Mouse (Mus musculus) layer of hippocampus, postnatal 14 days (tissue): ENCODE results near the gene Tnik. TPM values are rescaled to one million over a fixed set of nuclear protein-coding genes. Genes with fewer than 3 reads are reported as not detected.
A peak's percentile ranks its signal among the peaks of the same experiment; 100 is the strongest.

Experiments used
- DNase-seq, 2 experiments: peaks; one replicate each; pipeline ENCODE4 v3.0.0; 2021 to 2022; ENCODE audit warnings: low spot score in 2 of 2, mixed read lengths in 1 of 2
- total RNA-seq, 2 experiments: library from RNA; stranded (reverse); gene quantifications; 2 replicates each; pipeline ENCODE4 v1.2.3; 2021

Gene Tnik
- total RNA-seq, 2 experiments from 2014 or later = 194 to 236 TPM

DNA sequence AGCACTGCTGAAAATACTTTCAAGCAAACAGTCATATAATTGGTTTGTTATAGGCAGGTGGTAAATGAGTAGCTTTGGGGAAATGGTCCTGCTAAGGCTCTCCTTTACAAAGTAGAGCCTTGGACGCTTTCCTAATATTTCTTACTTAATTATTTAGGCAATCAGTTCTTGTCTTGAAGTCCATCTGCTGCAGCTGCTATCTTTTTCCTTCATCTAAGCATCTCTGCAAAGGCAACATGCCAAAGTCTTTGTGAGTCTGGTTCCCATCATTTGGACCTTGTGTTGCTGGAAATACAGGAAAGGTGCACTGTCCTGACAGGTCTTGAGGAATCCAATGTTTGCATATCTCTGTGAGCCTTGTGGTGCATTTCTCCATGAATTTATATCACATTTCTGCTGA lies 82.9 kb downstream of the Tnik start:
- DNase-seq = no peak

DNA sequence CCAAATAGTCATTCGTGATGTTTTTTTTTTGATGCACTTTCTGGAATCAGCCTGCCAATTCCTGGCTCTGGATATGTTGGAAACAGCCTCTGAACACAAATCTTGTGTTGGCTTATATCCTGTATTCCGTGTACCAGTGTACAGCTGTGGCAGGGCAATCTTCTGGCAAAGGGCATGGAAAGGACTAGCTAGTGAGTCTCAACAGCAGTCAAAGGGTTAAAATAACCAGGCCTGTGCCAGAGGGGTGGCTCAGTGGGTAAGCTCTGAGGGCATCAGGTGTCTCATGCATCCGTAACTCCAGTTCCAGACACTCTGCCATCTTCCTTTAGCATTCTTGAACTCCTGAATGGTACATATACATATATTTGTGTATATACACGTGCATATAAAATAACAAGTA lies 83.5 kb downstream of the Tnik start:
- DNase-seq = no peak

DNA sequence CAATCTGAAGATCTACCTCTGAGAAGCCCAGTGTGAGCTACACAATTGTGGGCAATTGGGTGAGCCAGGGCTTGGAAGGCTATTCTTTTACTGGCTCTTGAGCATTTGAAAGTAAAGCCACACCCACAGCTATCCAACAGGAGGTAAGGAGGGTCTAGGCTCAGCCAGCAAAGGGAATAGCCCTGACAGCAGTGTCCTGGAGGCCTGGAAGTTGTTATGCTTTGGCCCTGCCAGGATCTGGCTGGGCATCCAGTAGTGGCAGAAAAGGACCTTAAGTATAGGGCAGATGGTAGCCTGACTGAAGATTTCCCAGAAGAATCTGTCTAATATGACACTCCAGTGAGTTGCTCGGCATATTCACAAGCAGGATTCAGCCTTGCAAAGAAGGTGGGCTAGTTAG lies 85.7 kb downstream of the Tnik start:
- no peak for DNase-seq

- peak in 1 of 2 experiments; percentile 49 for DNase-seq
Observed at GRCm38 (mm10) chr3:28350147-28350801, 87.3 kb downstream of the Tnik start.

DNA sequence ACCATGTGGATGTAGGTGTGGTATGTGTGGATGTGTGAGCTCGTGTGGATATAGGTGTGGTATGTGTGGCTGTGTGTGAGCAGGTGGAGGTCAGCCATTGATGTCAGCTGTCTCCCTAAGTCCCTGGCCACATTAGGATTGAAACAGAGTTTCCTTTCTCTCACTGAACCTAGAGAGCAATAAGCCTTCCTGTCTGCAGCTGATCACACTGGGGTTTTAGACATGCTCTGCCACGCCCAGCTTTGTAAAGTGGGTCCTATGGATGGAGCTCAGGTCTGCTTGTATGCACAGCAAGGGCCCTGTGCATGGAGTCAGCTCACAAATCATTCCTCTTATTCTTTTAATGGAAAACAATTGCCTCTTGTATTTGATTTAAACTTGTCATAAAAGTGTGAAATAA lies 95.4 kb downstream of the Tnik start:
- DNase-seq = no peak

DNA sequence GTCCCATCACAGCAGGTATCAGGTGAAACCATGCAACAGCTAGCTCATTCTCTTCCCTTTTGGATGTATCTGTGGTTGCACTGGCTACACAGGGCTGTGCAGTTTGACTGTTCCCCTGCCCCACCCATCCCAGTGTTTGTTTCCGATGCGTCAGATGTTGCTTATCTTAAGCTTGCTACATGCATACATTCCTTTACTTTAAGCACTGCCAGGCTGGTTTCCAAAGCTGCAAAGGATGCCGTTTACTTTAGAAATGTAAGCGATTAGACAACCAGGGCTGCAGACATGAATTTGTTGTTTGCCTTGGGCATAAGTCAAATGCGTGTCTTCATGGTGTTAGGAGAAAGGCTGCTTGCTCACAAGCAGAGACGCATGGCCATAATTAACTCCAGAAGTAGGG lies 96.1 kb downstream of the Tnik start:
- DNase-seq = no peak

DNA sequence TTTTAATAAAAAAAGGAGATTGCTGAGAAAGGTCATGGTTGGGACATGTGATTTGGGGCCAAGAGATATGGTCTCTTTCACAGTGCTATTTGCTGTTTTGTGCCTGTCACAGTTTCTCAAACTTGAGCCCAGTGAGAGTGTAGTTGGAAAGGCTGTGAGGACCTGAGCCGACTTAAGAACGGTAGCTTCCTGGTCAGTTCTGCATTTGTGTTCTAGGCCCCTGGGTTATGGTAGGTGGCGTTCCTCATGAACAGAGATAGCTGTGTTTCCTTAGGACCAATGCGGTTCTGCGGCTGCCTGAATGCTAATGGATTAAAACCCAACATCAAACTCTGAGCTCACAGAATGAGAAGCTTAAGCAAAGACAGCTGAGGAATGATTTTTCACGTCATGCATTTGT lies 98.0 kb downstream of the Tnik start:
- no peak for DNase-seq

DNA sequence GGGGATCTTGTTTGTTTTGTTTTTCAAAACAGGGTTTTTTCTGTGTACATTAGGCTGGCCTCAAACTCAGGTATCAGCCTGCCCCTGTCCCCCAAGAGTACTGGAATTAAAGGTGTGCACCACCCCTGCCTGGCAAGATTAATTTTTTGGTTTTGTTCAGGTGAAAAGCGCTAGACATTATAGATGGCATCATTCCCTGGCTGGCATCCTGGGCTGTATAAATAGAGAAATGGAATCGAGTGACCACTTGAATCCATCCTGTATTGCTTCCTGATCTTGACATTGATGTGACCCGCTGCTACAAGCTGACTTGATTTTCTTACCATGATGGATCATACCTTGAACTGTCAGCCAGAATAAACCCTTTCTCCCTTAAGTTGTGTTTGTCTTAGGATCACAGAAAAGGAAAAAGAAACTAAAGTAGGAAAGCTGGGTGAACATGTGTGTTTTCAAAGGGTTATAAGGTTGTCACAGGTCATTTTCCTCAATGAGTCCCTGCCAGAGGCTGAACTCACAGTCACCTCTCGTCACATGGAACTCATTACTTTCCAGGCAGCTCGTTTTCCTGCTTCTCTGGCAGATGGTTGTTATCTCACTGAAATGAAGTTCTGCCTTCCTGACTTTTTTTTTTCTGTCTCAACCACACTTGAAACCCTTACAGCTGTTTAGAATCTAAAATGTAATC lies 100.6 kb downstream of the Tnik start:
- no peak for DNase-seq

DNA sequence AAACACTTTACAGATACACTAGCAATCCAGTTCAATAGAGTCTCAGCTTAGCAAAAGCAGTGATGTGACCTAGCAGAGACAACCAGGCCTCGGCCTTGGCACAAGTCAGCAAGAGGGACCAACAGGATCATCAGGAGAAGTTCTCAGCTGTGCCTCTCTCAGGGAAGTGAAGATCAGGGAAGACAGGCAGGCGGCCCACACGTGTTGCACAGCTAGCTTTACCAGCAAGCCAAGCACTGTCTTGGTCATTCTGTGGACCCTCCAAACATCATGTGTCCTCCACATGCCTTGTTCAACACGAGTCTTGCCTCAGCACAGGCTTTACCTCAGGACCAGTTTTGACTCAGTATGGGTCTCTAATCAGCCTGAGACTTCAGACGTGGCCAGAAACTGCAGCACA lies 105.7 kb downstream of the Tnik start:
- no peak for DNase-seq

- no peak for DNase-seq
Observed at GRCm38 (mm10) chr3:28369266-28369665, 106.3 kb downstream of the Tnik start.

DNA sequence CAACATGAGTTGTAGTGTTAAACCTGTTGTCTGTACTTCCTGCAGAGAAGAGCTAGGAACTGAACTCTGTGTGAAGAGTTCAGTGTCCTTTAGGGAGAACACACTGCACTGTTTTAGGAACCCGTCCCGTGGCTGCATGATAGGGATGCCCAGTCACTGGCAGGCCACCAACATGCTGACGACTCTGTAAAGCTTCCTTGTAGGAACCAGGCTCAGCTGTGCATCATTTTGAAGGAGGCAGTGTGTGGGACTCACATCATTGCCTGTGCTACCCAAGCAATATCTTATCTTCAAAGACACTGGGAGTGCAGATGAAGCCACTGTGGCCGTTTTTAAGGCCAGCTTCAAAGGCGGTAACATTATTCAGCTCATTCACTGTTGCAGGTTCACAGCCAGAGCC lies 106.7 kb downstream of the Tnik start:
- DNase-seq = no peak

- no peak for DNase-seq
Observed at GRCm38 (mm10) chr3:28371583-28371982, 108.6 kb downstream of the Tnik start.

DNA sequence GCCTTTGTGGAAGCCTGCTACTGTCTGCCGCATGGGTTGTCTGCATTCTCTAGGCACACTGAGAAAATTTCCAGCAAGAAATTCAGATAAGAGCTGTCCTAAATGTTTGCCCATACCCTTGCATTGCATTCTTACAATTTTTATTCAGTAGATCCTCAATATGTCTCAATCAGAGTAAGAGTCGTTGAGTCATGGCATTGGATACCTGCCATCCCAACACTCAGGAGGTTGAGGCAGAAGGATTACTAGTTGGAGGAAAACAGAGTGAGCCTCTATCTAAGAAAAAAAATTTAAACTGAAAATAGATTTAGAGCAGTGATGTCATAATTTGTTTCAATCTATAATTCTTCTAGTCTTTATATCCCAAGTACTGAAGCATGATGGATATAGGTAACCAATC lies 109.4 kb downstream of the Tnik start:
- no peak for DNase-seq

DNA sequence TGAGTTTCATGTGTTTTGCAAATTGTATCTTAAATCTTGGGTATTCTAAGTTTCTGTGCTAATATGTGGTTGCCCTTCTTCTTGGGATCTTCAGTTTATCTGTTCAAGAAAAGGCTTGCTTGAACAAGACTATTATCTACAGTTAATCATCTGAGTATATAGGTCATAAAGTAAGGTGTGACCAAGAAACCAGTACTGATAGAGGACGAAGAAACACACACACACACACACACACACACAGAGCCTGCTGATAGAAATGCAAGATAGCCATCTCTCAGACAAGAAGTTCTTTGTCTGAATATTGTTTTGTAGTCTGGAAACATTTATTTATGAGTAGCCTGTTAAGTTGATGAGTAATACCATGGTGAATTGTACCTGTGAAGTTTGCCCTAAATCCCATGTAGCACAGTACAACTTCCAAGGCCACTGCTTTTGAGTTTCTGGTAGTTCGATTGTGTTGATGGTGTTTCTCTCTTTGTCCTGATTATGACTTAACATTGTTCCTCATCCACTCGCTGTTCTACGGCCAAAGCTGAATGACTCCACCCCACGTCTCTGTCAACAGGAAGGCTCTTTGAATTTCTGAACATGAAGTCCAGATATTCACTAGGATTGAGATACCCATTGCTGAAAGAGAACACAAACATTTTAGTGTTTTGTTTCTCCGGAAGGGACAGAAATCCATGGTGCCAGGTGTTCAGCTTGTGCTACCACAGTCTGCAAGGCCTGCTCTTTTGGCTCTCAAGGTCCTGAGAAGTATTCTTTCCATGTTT lies 111.9 kb downstream of the Tnik start:
- DNase-seq = no peak

DNA sequence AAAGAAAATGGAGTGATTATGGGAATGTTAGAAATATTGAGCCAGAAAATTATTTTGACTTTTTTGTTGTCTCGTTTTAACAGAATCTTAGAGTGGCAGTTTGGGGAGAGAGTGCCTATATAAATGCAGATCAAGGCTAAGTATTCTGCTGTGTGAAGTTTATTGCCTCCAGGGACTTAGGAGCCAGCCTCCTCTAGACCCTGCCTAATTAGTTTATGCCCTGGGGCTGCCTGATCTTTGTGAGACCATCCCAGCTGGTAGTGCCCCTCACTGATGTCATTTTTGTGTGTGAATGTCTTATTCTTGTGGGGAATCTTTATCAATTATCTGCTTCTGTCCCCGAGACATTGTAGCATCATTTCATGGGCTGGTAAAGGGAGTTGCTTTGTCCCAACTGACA lies 117.2 kb downstream of the Tnik start:
- DNase-seq = no peak

DNA sequence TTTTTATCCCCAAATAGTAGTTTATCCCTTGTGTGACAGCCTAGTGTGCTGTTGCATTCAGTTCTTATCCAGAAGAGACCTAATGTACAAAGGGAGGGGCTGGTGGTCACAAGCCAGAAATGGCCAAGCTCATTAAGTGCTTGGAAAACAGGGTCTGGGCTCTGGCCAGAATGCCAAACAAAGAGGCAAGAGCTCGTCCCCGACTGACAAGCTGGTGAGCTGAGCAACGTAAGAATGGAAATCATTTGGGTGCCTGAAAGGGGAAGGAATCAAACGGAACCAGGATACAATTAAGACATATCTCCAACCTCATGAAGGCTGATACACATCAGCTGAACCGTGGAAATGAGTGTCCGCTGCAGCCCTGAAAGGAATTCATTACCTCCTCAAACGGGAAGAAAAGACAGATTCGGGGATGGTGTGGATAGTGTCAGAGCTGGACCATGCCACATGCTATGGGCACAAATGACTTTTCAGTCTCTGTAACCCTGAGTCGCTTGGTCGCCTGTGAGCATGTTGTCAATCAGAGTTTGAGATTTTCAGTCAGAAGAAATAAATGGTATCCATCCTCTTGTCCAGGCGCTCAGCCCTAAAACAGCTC lies 120.6 kb downstream of the Tnik start:
- DNase-seq = peak in 1 of 2 experiments; percentile 55

DNA sequence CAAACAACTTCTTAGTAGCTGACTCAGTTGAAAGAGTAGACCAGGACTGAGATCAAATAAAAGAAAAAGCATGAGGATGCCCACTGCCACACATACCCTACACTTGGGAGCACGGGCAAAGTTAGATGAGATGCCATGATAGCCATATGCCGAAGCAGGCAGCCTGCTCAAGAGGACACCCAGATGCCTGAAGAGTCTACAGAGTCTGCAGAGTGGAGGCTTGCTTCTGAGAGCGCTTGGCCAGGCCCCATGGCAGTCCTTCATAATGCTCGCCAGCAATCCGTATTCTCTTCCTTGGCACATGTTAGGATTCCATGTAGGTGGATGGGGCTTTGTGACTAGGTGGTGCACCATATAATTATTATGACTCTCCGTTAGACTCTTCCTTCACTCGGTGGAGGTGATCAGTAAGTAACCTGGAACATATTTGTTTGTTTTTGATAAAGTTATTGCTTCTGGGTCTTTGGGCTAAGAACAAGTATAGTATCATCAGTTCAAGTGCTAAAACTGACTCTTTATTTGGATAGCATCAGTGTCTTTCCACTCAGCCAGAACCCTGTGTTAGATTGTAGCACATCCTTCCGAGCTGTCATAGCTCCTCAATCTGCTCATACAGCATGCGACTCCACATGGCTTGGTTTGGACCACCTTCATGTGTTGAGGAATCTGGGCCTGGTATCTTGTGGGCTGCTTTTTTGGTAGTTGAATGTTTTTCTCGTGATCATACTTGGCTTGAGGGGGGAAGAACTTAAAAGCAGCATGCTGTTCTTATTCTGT lies 122.4 kb downstream of the Tnik start:
- DNase-seq = peak in 1 of 2 experiments; percentile 62

DNA sequence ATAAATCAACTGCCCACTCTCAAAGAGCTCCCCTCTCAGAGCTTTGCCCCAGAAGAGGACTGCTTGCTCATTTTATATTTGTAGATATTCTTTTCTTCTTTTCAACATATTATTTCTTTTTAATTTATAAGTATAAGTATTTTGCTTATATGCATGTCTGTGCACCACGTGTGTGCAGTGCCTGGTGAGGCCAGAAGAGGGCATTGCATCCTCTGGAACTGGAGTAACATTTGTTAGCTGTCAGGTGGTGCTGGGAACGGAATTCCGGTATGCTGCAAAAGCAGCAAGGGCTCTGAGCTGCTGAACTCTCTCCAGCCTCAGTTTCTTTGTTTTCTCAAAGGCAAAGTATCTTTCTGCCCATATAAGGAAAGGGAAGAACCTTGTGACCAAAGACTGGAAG lies 125.5 kb downstream of the Tnik start:
- DNase-seq = no peak

GRCm38 (mm10) chr3:28390183-28390582 lies 127.2 kb downstream of the Tnik start:
- DNase-seq = no peak

DNA sequence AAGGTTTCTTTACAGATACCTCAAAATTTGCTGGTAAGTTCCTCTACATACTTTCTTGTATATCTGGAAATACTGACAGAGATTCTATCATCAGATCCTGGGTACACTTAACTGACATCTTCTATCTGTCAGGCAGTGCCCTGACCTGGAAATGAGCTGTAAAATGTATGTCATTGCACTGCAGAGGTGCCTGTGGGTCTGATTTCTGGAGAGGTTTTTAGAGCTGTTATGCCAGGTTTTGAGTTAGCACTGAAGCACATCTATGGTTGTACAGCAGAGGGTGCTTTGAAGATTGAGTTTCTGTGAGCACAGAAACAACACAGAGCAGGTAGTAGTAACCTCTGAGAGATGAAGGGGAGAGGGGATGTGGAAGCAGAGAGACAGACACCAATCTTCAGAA lies 129.5 kb downstream of the Tnik start:
- DNase-seq = no peak

- DNase-seq = no peak
Observed at GRCm38 (mm10) chr3:28398781-28399180, 135.8 kb downstream of the Tnik start.
